Mouse (Mus musculus) olfactory bulb, adult 2 months (tissue): ENCODE measurements at regions not wholly inside any gene's neighbourhood (a gene's known extent, or its start where the extent isn't known, plus 50 kb on each side); places are given as distances from the start of the nearest gene placed in this dataset.

Source experiments
- H3K27ac ChIP-seq: fragments of 200-500 bp; 2 replicates; pipeline ENCODE4 v1.5.1; 2012; ENCODE audit warnings: low read depth, low read length; ENCODE audit not compliant: insufficient read depth
- H3K4me1 ChIP-seq: fragments of 200-500 bp; 2 replicates; pipeline ENCODE4 v1.6.1; 2012; ENCODE audit warnings: low read length; ENCODE audit not compliant: control insufficient read depth, insufficient read depth
- H3K4me3 ChIP-seq: fragments of 200-500 bp; 2 replicates; pipeline ENCODE4 v1.5.1; 2012; ENCODE audit warnings: mild to moderate bottlenecking, low read depth, low read length, moderate library complexity; ENCODE audit not compliant: insufficient read depth
- CTCF ChIP-seq: fragments of 200-500 bp; IDR thresholded peaks from 2 replicates; pipeline ENCODE4 v1.5.1; 2012; ENCODE audit warnings: low read depth, mild to moderate bottlenecking, low read length, moderate library complexity; ENCODE audit not compliant: insufficient read depth
- POLR2A ChIP-seq: fragments of 200-500 bp; IDR thresholded peaks from 2 replicates; pipeline ENCODE4 v1.6.1; 2012; ENCODE audit warnings: mild to moderate bottlenecking, low read depth, low read length, moderate library complexity; ENCODE audit not compliant: insufficient read depth
- WGBS: fragments of 180-500 bp; shearing (Covaris S2); methylation state at CpG from one replicate; pipeline ENCODE4 v1.1.7; 2018; 5-methylcytosine and 5-hydroxymethylcytosine counted together

GRCm38 (mm10) chr9:62615799-62616198 is 61.8 kb upstream of the Itga11 start:
- TF ChIP-seq CTCF (no peak), POLR2A (no peak)
- Histone ChIP-seq H3K4me1 (peaks cover 10% of the 10 kb centered on the region; the same call in 1 of the 2 replicates), H3K27ac (no peak overlapping the region), H3K4me3 (no peak overlapping the region)
- WGBS, result 76% methylated on average over 1 of the region's 1 CpGs

GRCm38 (mm10) chr9:62618994-62619393 is 58.6 kb upstream of the Itga11 start:
- TF ChIP-seq CTCF, result no peak
- no peak for TF ChIP-seq POLR2A

GRCm38 (mm10) chr9:62620901-62621445 is 56.7 kb upstream of the Itga11 start:
- H3K27ac ChIP-seq, result no peak overlapping the region
- H3K4me1 ChIP-seq, result peaks cover 9% of the 10 kb centered on the region
- no peak overlapping the region for H3K4me3 ChIP-seq
- 85% methylated on average over 9 of the region's 9 CpGs for WGBS
- TF ChIP-seq CTCF (no peak), POLR2A (no peak)

More at GRCm38 (mm10) chr9:62618994-62619393, 58.6 kb upstream of the Itga11 start:
- H3K27ac ChIP-seq, result no peak overlapping the region
- H3K4me3 ChIP-seq, result no peak overlapping the region
- 95% methylated on average over 1 of the region's 1 CpGs for WGBS
- H3K4me1 ChIP-seq, result peaks cover 6% of the 10 kb centered on the region; the same call in 1 of the 2 replicates

- H3K4me3 ChIP-seq, result no peak overlapping the region
- WGBS, result 59% methylated on average over 10 of the region's 10 CpGs
- H3K27ac ChIP-seq, result no peak overlapping the region
- TF ChIP-seq CTCF (no peak), POLR2A (no peak)
- peaks cover 8% of the 10 kb centered on the region for H3K4me1 ChIP-seq
These were observed 55.5 kb upstream of the Itga11 start for GRCm38 (mm10) chr9:62622106-62622505.

GRCm38 (mm10) chr9:62624562-62625044 is 53.0 kb upstream of the Itga11 start:
- no peak overlapping the region for H3K27ac ChIP-seq
- TF ChIP-seq POLR2A (no peak), CTCF (no peak)
- H3K4me3 ChIP-seq, result no peak overlapping the region
- peaks cover 14% of the 10 kb centered on the region for H3K4me1 ChIP-seq
- 68% methylated on average over 8 of the region's 8 CpGs for WGBS

GRCm38 (mm10) chr9:62627071-62628000 is 50.3 kb upstream of the Itga11 start:
- TF ChIP-seq POLR2A, result no peak
- no peak for TF ChIP-seq CTCF
- H3K4me1 ChIP-seq, result peaks cover 22% of the 10 kb centered on the region
- H3K4me3 ChIP-seq, result no peak overlapping the region
- no peak overlapping the region for H3K27ac ChIP-seq
- WGBS, result 73% methylated on average over 6 of the region's 6 CpGs
